Mouse (Mus musculus) cerebellum, postnatal 14 days (tissue): ENCODE measurements at regions not wholly inside any gene's neighbourhood (a gene's known extent, or its start where the extent isn't known, plus 50 kb on each side); places are given as distances from the start of the nearest gene placed in this dataset.

Experiments
- DNase-seq, 2 experiments: peaks; one replicate each; pipeline ENCODE4 v3.0.0; 2021; ENCODE audit warnings: mixed read lengths in 2 of 2

DNA sequence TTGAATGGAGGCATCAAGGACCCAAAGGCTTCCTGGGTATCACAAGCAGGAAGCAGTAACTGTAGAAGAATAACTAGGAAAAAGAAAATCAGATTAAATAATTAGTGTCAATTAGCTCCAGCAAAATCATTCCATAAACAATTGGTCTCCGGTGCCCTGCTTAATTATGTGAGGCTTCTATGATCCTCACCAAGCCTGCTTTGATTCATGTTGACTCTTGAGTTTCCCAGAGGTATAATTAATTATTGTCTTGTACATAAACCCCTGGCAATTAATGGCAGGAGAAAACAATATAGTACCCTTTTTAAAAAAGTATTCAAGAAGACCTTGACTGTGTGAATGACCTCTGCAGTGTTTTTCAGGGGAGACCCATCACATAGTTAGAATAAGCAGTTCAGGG lies 61.5 kb upstream of the Sp8 start:
- no peak for DNase-seq

DNA sequence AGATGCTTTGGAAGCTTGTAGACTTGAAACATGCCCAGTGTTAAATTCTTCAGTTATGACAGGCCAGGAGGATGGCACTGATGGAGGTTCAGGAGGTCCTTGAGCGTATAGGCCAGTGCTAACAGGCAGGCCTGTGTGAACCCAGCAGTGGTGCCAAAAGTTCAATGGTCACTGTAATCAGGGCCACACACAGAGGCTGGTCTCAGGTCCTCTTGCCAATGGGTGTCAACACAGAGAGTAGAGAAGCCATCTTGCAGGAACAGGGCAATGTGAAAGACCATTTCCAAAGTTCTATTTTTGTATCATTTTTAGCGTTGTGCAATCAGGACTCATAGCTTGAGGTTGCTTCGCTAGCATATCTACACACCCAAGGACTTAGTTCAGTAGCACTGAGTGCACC lies 64.2 kb upstream of the Sp8 start:
- no peak for DNase-seq

DNA sequence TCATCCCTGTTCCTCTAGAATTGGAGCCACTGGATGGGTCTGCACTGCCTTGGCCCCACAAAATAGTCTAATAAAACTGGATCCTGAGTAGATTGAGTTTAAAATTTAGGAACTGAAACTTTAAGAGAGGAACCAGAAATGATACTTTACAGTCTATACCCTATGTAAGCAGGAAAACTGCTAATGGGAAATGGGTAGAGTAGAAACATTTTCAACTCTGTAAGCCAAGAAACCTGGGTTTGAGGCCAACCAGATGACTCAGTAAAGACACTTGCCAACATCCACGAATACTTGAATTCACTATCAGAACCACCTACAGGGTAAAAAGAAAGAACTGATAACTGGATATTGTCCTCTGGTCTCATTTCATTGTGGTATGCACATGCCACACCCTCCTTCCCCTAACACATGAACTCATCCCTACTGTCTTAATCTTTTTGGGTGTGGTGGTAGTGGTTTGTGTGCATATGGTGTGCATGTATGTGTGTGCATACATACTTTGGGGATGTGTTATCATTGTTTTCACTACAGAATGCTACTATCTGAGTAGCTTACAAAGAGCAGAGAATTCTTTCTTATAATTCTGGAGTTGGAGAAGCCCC lies 70.6 kb upstream of the Sp8 start:
- DNase-seq = no peak

DNA sequence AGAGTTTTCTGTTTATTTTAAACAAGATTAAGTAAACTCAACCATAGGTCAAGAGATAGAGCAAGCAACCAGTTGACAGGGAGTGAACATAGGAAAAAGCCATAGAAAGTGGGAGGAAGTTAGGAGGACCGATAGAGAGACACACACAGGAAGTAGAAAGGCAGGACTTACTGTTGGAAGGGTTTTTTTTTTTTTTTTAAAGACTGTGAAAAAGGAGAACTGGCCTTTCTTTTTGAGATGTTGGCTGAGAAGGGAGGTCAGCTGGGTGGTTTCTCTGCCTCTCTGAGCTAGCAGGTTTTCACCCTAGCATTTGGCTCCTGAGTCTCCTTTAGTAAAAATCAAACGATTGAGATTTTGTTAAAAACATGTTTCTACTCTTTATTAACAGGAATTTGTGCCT lies 73.3 kb upstream of the Sp8 start:
- DNase-seq = no peak

DNA sequence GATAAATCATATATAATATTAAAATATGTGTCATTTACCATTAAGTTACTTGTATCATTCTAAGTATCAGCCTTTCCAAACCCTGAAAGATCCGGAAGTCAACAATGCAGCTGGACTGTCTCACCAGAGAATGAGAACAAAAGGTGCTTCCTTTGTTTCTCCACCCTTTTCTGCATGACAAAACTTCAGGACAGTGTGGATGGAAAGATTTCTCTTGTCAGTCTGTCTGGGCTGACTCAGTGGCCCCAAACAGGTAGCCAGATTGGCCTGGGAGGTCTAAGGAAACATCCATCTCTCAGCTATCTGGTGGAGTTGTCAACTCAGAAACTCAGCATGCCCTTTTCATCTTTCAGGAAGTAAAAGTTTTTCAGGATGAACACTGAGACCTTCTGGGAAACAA lies 79.7 kb upstream of the Sp8 start:
- no peak for DNase-seq

DNA sequence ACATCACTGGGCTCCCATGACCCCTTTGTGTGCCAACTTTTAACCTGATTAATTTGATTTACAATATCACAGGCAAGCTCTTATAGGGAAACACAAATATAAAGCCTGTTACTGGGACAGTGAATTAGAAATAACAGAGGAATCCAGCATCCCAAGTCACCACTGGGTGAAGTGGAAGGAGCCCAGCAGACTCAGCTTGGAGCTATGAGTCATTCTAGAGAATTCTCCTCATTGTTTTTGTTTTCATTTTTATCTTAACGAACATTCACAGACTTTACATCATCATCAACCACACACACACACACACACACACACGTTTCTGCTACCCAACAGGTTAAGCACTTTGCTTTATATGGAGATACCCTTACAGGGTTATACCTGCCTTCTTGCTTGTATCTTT lies 92.1 kb upstream of the Sp8 start:
- DNase-seq = no peak

DNA sequence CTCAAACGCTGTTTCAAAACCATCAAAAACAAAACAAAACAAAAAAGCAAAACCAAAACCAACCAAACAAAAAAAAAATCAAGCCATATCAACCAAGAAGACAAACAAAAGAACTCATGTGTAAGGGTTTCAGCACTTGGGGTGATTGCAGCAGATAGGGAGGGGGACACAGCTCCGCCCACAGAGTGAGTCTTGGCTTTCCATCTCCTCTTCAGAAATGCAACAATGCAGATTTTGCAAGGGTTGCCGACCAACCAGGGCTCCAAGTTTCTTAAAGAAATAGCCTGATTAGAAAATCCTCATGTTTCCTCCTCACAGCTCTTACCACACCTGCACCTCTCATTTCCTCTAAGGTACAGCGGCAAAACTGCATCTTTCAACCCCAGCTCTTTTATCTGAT lies 107.0 kb upstream of the Sp8 start:
- DNase-seq = no peak

DNA sequence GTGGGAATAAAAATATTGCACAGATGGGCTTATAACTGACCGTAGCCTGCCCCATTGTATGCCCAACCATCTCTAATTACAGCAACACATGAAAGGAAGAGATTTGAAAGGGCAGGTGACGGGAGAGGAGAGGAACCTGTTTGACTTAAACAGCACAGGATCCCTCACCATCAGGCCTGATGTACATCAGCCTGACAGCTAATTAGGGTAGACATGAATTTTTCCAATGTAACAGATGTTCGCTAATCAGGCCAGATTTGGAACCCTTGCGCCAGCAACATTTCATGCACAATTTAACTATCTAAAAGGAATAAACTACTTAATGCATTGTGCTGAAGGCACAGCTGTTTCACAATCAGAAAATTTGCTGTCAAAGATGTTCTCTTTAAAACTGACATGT lies 120.2 kb upstream of the Sp8 start:
- no peak for DNase-seq

DNA sequence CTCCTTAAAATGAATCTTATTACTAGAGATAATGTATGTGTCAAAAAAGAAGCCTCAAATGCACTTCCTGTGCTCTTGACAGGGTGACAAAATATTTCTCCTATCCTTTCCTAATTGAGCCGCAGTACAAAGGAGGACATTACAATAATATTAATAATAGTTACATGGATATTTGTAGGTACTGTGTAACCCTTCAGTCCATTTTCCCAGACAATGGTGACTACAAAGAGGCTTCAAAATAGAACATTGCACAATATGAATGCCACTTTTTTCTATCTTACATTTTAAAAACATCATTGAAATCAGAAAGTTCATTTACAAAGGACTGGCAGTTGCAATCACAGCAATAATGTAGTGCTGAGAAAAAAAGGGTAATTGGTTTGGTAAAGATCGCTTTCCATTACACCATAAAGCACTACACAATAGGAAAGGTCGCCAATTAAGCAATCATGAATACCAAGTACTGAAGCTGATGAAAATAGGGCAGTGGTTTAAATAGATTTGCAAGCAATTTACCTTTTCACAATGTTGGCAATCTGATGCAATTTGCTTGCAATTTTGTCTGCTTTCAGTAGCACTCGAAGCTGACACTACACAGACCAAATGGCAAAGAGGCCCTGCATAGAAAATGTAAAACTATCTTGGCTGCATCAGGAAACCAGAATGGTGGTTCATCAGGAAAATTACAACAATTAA lies 126.1 kb upstream of the Sp8 start:
- DNase-seq = no peak

DNA sequence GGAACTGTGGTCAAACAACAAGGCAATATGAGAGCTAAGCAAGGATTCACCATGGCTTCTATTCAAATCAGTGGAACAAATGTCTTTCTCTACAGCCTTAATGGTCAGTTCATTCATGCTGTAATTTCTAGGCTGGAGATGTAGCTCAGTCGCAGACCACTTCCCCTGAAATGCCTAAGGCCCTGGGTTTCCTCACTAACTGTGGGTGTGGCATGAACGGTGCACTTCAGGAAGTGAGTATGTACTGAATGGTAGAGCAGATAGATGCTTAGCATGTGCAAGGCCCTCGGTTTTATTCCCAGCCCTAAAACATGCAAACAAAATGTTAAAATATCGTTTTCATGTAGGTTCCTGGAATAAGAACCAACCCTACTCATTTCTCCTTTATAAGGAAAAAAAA lies 129.3 kb upstream of the Sp8 start:
- no peak for DNase-seq

DNA sequence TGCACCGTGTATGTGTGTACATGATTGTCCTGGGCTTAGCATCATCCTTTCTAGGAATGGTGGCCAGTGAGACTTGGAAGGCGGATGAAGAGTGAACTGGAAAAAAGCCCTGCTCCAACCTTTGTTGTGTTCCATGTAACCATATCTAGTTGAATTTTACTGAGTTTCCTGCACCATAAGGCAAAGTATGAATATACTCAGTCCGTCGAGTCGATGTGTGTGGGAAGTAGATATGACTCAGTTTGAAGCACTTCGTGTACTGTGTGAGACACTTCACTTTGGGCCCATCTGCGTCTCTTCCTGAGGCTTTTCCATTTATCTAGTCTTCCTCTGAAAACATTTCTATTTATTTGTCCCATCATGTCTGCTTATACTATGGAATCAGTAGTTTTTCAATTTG lies 139.5 kb upstream of the Sp8 start:
- DNase-seq = no peak

DNA sequence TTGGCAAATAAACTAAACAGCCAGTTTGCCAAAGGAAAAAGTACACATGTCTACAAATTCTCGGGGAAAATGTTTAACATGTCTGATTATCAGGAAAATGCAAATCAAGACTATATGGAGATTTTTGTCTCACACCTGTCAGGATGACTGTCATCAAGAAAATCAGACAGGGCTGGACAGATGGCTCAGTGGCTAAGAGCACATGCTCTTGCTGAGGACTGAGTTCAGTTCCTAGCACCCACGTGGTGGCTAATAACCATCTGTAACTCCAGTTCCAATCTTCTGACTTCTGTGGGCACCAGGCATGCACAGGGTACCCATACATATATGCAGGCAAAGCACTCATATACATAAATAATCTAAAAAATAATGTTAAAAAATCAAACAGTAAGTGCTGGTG lies 141.3 kb upstream of the Sp8 start:
- no peak for DNase-seq

DNA sequence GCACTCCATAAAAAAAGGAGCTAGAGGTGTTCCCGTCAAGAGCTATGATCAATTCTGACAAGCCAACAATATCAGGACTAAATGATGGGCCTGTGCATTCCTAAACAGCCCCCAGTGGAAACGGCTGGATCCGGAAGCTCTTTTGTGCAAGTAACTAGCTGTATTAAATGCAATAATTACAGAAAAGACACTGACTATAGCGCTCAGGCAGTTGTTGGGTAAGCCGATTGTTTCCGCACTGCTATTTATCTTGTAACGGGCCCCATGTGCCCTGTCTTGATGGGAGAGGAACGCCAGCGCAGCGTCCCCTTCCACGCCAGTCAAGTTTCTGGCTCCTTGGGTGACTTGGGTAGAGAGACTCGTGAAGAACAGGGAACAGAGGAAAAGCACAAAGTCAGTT lies 142.4 kb upstream of the Sp8 start:
- DNase-seq = no peak

DNA sequence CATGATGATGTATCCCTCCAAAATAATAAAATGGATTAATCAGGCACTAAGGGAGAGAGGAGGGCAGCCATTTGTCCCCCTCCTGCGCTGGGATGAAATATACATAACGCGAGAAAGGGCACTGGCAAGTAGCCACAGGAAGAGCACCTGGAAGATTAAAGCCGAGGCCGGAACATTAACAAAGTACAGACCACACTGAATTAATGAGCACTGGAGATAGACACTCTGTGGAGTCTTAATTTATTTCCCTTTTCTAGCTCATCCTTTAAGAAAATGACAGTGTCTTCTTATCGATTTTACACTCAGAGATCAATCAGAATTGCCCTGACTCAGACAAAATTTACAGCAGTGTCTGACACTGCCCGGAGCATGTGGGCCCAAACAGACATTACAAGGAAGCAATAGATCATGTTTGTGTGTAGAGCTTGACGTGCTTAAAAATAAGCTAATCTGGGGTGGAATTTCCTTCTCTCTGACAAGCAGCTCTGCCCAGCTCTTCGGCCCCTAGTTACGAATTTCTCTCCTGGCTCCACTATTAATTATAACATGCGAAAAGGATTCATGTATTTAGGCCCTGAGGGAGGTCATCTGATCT lies 143.0 kb upstream of the Sp8 start:
- no peak for DNase-seq

DNA sequence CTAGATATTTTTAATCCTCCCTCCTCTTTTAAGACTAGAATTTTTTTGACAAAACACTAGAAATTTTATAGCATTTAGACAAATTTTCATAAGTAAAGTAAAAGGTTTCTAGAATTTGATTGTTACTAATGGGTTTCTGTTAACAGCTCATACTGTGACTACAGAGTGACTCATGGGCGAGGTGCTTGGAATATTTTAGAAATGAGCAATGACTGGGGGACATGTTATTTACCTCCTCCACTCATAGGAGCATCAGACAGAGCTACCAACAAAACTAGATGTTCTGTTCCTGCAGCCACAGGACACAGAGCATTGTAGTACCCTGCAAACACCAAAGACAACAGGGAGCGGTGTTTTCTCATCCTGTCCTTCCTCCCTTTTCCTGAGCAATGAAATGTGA lies 144.3 kb upstream of the Sp8 start:
- no peak for DNase-seq

DNA sequence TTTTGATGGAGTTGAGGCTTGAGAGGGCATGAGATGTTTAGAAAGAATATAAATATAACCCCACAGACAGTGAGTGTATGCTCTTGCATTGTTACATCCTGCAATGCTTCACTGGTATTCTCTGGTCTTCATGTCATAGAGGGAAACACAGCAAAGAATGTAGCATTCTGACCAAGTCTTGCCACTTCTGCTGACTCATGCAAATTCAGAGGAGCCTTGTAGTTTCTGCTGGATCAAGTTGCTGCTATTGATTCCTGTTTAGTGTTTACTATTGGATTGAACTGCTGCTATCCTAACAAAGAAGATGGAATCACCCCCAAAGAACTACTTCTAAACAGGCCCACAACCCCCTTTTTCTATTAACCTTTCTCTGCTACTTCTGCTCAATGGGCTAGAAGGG lies 148.0 kb upstream of the Sp8 start:
- no peak for DNase-seq

DNA sequence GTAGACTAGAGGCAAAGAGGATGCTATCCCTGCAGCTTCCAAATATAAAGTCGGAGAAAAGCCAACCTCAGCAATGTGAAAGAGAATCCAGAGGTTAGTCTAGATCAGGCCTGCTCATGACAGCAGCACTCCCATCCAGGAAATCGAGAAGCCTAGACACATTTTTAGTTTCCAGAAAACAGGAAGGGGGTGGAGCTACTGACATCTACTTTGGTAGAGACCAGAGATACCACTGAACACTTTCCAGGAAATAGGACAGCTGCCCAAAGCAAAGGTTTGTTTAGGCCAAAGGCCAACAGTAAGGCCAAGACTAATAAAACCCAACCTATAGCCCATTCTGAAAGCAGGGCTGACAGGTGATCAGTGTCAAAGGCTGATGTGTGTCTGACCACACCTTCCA lies 151.4 kb upstream of the Sp8 start:
- DNase-seq = no peak

DNA sequence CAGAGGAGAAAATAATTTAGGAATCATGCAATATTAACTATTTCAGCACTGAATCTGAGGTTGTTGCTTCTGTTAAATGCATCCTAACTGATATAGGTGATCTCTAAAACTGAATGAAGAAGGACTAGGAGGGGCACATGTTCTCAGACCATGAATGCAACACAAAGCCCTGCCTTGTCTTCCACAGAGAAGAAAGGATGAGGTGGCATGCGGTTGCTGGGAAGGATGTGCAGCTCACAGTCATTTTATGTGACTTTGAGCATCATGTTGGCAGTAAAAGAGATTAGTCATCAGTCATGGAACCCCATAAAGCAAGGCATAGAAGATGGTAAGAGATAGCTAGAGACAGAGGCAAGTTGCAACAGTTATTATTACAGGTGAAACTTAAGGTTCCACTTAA lies 163.2 kb upstream of the Sp8 start:
- DNase-seq = no peak

DNA sequence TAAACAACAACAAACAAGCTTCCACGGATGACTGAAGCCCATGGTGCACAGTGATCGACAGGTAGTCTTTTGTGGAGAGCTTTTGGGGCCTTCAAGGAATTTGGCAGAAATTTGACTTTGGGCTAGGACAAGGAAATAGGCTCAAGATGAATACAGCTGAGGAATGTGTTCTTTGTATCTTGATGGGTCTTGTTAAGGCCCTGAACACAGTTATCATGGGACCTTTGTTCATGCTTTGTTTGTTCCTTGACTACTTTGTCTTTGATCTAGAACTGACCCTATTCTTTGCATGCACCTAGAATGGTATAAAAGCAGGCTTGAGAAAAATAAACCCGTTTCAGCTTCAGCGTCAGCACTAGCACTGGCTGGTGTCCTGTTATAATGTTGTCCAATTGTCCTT lies 168.1 kb upstream of the Sp8 start:
- DNase-seq = no peak

DNA sequence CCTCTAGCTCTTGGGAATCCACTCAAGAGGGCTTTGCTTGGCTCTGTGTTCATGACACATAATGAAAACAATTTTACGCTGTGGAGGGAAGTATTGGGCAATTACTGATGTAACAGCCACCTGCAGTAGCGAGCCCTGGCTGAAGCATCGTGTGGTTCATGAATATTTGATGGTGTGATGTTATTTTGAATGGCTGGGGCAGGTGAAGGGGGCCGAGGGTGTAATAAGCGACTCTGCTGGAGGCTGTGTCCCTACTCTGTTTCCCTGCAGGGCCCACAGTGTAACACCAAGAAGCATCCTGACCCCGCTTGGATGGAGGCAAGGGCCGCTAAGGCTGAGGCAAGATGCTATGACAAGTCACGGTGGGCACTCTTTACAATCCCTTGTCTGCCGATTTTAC lies 184.6 kb upstream of the Sp8 start:
- no peak for DNase-seq

DNA sequence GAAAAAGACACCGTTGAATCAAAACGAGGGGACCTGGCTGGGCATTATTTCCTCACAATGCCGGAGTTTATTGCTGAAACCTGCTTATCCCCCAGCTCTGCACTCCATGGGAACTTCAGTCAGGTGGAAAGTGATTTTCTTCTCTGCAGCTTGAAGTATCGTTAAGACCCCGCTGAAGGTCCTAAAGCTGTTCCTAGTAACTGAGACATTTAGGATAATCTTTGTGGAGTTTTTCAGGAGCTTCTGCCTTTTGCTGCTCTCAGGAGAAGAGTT lies 185.0 kb upstream of the Sp8 start:
- no peak for DNase-seq

DNA sequence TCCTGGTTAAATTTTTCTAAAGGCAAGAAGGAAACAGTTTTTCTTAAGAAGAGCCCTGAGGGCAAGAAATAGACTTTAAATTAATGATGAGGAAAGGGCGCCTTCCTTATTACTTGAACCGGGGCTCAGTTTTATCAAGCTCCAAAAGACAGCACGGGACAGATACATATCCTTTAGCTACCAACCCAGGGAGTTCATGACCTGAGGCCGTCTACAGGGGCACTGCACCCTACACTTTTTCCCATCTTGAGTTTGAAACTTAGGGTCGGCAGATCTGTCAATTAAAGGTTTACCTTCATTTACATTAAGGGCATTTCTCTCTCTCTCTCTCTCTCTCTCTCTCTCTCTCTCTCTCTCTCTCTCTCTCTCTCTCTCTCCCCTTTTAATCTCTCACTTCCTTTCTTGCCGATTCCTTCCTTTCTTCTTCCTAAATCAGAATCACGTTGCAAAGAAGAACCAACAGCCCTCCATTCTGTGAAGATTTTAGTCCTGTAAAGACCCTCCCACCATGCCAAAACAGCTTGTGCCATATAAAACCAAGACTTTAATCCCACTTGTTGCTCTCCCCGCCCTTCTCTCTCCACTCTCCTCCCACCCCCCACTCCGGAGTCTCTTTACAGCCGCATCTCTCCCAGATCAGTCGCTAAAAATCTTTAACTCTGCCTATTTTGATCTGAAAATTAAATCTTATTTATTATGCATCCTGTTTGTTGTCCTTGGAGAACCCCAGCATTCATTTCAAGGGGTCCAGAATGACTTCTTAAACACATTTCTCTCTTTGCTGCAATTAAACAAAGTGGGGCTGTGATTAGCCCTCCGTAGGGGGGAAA lies 185.5 kb upstream of the Sp8 start:
- no peak for DNase-seq

DNA sequence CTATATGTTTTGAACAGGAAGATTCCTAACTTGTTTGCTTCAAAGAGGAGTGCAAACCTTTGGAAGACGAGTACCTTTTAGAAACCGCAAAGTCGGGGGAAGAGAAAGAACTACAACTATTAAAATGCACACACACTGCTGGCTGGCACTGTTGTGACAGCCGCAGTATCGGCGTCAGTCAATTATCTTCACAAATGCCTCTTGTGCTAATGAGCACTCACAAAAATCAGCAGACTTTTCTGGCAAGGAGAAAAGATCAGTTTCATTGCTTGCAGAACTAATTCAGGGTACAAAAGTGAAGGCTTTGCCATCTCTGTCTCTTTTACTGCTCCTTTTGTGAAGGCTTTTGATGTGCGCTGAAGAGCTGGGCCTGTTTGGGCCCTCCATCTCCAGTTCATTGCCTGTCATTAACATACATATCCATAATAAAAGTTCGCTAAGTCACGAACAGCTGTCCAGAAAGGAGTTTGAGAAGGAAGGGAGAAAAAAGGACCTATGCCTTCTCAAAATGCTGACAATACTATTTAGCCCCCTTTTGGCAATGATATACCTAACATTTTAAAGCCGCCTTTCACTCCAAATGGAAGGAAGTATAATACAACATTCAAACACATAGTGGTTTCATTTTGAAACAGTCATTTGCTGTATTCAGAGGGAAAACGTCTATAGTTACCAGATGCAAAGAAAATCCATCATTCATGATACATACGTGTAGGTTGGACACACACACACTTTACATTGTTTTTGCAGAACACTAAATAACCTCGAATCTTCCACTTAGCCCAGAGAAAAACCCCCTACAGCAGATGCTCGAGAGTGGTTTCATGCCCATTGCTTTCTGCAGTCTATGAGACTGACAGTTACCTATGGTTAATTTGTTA lies 186.6 kb upstream of the Sp8 start:
- no peak for DNase-seq
